Mouse (Mus musculus): Measurements from ENCODE around the gene Ppp1r32. TPM values are rescaled to one million over a fixed set of nuclear protein-coding genes. Genes with fewer than 3 reads are reported as not detected.

The Ppp1r32 gene
- polyA plus RNA-seq, 1 experiment from 2014 or later, result 2.6 TPM

- Histone ChIP-seq H3K9me3 (replicated peaks; ENCODE audit: control insufficient read depth, low read length) (no peaks in the 10 kb centered on the region), H3K27ac (ENCODE audit: low read depth, low read length) (no peak overlapping the region), H3K36me3 (ENCODE audit: control insufficient read depth, insufficient read depth, low read length) (no peaks in the 10 kb centered on the region; the same call in 1 of the 2 replicates), H3K4me2 (ENCODE audit: low read length) (no peak overlapping the region), H3K4me3 (ENCODE audit: low read depth, low read length) (no peak overlapping the region), H3K4me1 (ENCODE audit: control insufficient read depth, insufficient read depth, low read length) (peaks cover 9% of the 10 kb centered on the region), H3K27me3 (replicated peaks; ENCODE audit: control insufficient read depth, insufficient read depth, low read length) (0 out of 2 replicates have a peak, but pooled peaks cover 4% of the 10 kb centered on the region), H3K9ac (ENCODE audit: low read length) (0 out of 2 replicates have a peak overlapping the region, but pooled peaks have one; percentile 17)
- DNase-seq (ENCODE audit: low spot score) (no peak), ATAC-seq (no peak)
- WGBS, result 51% methylated on average over 13 of the region's 13 CpGs
Observed at GRCm38 (mm10) chr19:10425484-10426270, 57.1 kb downstream of the Ppp1r32 start.

DNA sequence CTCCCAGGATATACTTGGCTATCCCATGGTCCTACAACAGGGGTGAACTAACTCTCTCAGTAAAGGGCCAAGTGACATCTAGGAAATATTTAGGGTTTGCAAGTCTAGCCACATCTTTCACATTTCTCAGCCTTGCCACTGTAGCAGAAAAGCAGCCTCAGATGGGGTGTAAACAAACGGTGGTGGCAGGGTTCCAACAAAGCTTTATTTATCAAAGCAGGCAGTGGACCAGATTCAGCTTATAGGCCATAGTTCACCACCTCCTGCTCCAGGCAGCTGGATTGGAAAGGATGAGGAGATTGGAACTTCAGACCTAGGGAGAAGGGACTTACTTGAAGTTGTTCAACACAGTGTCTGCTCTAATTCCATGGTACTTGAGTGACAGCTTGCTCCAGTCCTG, 58.0 kb downstream of the Ppp1r32 start:
- Histone ChIP-seq H3K9ac (ENCODE audit: low read length) (no peak overlapping the region), H3K4me3 (ENCODE audit: low read depth, low read length) (no peak overlapping the region), H3K9me3 (replicated peaks; ENCODE audit: control insufficient read depth, low read length) (no peaks in the 10 kb centered on the region), H3K4me2 (ENCODE audit: low read length) (no peak overlapping the region), H3K36me3 (ENCODE audit: control insufficient read depth, insufficient read depth, low read length) (no peaks in the 10 kb centered on the region; the same call in 1 of the 2 replicates), H3K27me3 (replicated peaks; ENCODE audit: control insufficient read depth, insufficient read depth, low read length) (0 out of 2 replicates have a peak, but pooled peaks cover 4% of the 10 kb centered on the region), H3K4me1 (ENCODE audit: control insufficient read depth, insufficient read depth, low read length) (peaks cover 9% of the 10 kb centered on the region), H3K27ac (ENCODE audit: low read depth, low read length) (no peak overlapping the region)
- 32% methylated on average over 1 of the region's 1 CpGs for WGBS
- no peak for ATAC-seq
- no peak for DNase-seq (ENCODE audit: low spot score)

Other genes with a start within 250 kb of the Ppp1r32 start
- 0.20 and 0.40 TPM in 2 replicates for gene Myrf, start 242.2 kb downstream of the Ppp1r32 start, polyA plus RNA-seq (2014; fragmentation: Nextera tagmentation; extraction: Ambion mirVana)
- gene Dagla, start 178.1 kb downstream of the Ppp1r32 start, polyA plus RNA-seq (2014; fragmentation: Nextera tagmentation; extraction: Ambion mirVana), result 3.6 and 5.8 TPM in 2 replicates
- gene Syt7, start 93.8 kb downstream of the Ppp1r32 start, polyA plus RNA-seq (2014; fragmentation: Nextera tagmentation; extraction: Ambion mirVana), result 5.8 and 6.1 TPM in 2 replicates
- gene Lrrc10b, start 25.5 kb downstream of the Ppp1r32 start, polyA plus RNA-seq (2014; fragmentation: Nextera tagmentation; extraction: Ambion mirVana), result 0.49 and 0.76 TPM in 2 replicates
- 53.9 and 61.1 TPM in 2 replicates for gene Cpsf7, start 42.3 kb upstream of the Ppp1r32 start, polyA plus RNA-seq (2014; fragmentation: Nextera tagmentation; extraction: Ambion mirVana)
- 69.2 and 70.4 TPM in 2 replicates for gene Sdhaf2, start 43.2 kb upstream of the Ppp1r32 start, polyA plus RNA-seq (2014; fragmentation: Nextera tagmentation; extraction: Ambion mirVana)
- 54.5 and 70.1 TPM in 2 replicates for gene Tmem216, start 73.3 kb upstream of the Ppp1r32 start, polyA plus RNA-seq (2014; fragmentation: Nextera tagmentation; extraction: Ambion mirVana)
- gene Cyb561a3, start 94.2 kb upstream of the Ppp1r32 start, polyA plus RNA-seq (2014; fragmentation: Nextera tagmentation; extraction: Ambion mirVana), result 21.9 and 22.3 TPM in 2 replicates
- gene Tmem138, start 94.4 kb upstream of the Ppp1r32 start, polyA plus RNA-seq (2014; fragmentation: Nextera tagmentation; extraction: Ambion mirVana), result 42.4 and 49.9 TPM in 2 replicates
- 283 and 296 TPM in 2 replicates for gene Ddb1, start 122.4 kb upstream of the Ppp1r32 start, polyA plus RNA-seq (2014; fragmentation: Nextera tagmentation; extraction: Ambion mirVana)
- gene Tkfc, start 122.7 kb upstream of the Ppp1r32 start, polyA plus RNA-seq (2014; fragmentation: Nextera tagmentation; extraction: Ambion mirVana), result 25.4 and 25.7 TPM in 2 replicates
- 0.19 and 0.26 TPM in 2 replicates for gene Vwce, start 151.3 kb upstream of the Ppp1r32 start, polyA plus RNA-seq (2014; fragmentation: Nextera tagmentation; extraction: Ambion mirVana)
- gene Pga5, start 195.1 kb upstream of the Ppp1r32 start, polyA plus RNA-seq (2014; fragmentation: Nextera tagmentation; extraction: Ambion mirVana), result not detected in 2 replicates
- 31.9 and 36.4 TPM in 2 replicates for gene Vps37c, start 205.8 kb upstream of the Ppp1r32 start, polyA plus RNA-seq (2014; fragmentation: Nextera tagmentation; extraction: Ambion mirVana)